Mouse (Mus musculus): ENCODE results near the gene Lnx2. TPM values are rescaled to one million over a fixed set of nuclear protein-coding genes. Genes with fewer than 3 reads are reported as not detected.

Gene Lnx2
- polyA plus RNA-seq, 1 experiment from 2014 or later, result 14.4 TPM

- Histone ChIP-seq H3K36me3 (ENCODE audit: control insufficient read depth, insufficient read depth, low read length) (peaks cover 20% of the 10 kb centered on the region; the same call in 1 of the 2 replicates), H3K27ac (ENCODE audit: low read depth, low read length) (no peak overlapping the region), H3K4me1 (ENCODE audit: control insufficient read depth, insufficient read depth, low read length) (peaks cover 6% of the 10 kb centered on the region; the same call in 1 of the 2 replicates), H3K4me3 (ENCODE audit: low read length) (no peak overlapping the region), H3K9ac (ENCODE audit: low read depth, low read length) (no peak overlapping the region), H3K4me2 (replicated peaks; ENCODE audit: low read depth, low read length) (no peak overlapping the region), H3K9me3 (ENCODE audit: control insufficient read depth, low read length) (no peaks in the 10 kb centered on the region), H3K27me3 (ENCODE audit: control insufficient read depth, insufficient read depth, low read length) (no peaks in the 10 kb centered on the region)
- 90% methylated on average over 4 of the region's 4 CpGs for WGBS
- ATAC-seq (ENCODE audit: low FRiP score, low TSS enrichment), result no peak
Measured at GRCm38 (mm10) chr5:147086816-147087215, 10.4 kb upstream of the Lnx2 start.

DNA sequence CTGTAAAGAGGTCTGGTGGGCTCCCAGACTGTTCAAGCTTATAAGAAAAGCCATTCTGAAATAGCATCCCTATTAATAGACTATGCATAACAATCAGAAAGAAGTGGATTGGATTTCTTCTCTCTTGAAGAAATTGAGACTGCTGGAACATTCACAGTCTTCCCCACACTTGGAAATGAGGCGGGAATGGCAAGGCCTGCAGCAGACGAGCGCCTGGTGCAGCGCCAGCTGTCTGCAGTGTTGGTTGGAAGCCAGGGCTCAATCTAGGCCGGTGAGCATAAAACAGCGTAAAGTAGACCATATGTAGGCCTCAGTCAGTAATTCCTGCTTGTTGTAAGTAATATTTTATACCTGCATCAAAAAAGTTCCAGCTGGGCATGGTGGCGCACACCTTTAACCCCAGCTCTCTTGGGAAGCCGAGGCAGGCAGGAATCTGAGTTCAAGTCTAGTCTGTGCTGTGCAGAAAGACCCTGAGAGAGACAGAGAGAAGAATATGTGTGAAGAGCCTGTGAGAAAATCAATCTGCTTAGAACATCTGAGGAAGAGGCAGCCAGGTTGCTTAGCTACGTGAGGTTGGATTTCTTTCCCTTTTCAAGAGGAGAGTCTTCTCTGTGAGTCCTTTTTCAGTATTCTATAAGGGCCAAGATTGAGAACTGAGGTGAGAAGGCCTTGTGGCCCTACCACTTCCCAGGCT, 9.0 kb upstream of the Lnx2 start:
- Histone ChIP-seq H3K9me3 (ENCODE audit: control insufficient read depth, low read length) (no peaks in the 10 kb centered on the region), H3K27ac (ENCODE audit: low read depth, low read length) (no peak overlapping the region), H3K36me3 (ENCODE audit: control insufficient read depth, insufficient read depth, low read length) (peaks cover 20% of the 10 kb centered on the region; the same call in 1 of the 2 replicates), H3K27me3 (ENCODE audit: control insufficient read depth, insufficient read depth, low read length) (no peaks in the 10 kb centered on the region), H3K4me2 (replicated peaks; ENCODE audit: low read depth, low read length) (no peak overlapping the region), H3K9ac (ENCODE audit: low read depth, low read length) (no peak overlapping the region), H3K4me1 (ENCODE audit: control insufficient read depth, insufficient read depth, low read length) (peaks cover 4% of the 10 kb centered on the region; the same call in 1 of the 2 replicates), H3K4me3 (ENCODE audit: low read length) (no peak overlapping the region)
- 94% methylated on average over 9 of the region's 9 CpGs for WGBS
- no peak for ATAC-seq (ENCODE audit: low FRiP score, low TSS enrichment)

DNA sequence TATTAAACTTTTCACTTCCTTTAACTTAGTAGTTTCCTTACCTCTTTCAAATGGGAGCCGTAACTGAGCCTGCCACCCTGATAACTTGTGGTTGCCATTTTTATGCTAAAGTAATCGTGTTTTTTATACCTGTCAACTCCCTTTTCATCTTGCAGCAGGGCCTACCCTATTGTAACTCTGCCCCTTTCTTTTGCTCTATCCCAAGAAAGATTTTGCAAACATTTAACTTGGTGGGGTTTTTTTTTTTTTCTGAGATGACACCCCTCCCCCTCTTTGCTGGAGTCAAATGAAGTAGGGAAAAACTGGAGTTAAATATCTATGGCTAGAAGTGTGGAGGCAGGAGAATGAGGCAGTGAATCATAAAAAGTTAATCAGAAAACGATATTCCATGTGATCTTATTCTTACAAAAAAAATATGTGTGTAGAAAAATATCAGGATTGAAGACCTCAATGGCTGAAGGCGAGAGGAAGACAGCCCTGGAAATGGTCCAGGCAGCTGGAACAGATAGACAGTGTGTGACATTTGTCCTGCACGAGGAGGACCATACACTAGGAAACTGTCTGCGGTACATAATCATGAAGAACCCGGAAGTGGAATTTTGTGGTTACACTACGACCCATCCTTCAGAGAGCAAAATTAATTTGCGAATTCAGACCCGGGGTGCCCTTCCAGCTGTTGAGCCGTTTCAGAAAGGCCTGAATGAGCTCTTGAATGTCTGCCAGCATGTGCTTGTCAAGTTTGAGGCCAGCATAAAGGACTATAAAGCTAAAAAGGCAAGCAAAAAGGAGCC, 1.9 kb upstream of the Lnx2 start:
- H3K27me3 ChIP-seq (ENCODE audit: control insufficient read depth, insufficient read depth, low read length), result no peaks in the 10 kb centered on the region
- H3K27ac ChIP-seq (ENCODE audit: low read depth, low read length), result peak overlapping the region; percentile 86; the same call in 1 of the 2 replicates
- no peaks in the 10 kb centered on the region for H3K9me3 ChIP-seq (ENCODE audit: control insufficient read depth, low read length)
- peaks cover 12% of the 10 kb centered on the region; the same call in 1 of the 2 replicates for H3K36me3 ChIP-seq (ENCODE audit: control insufficient read depth, insufficient read depth, low read length)
- H3K4me2 ChIP-seq (replicated peaks; ENCODE audit: low read depth, low read length), result peak overlapping the region; percentile 95
- ATAC-seq (ENCODE audit: low FRiP score, low TSS enrichment), result no peak
- peak overlapping the region; percentile 86 for H3K4me3 ChIP-seq (ENCODE audit: low read length)
- H3K9ac ChIP-seq (ENCODE audit: low read depth, low read length), result peak overlapping the region; percentile 74
- peaks cover 16% of the 10 kb centered on the region for H3K4me1 ChIP-seq (ENCODE audit: control insufficient read depth, insufficient read depth, low read length)
- 55% methylated on average over 11 of the region's 11 CpGs for WGBS

DNA sequence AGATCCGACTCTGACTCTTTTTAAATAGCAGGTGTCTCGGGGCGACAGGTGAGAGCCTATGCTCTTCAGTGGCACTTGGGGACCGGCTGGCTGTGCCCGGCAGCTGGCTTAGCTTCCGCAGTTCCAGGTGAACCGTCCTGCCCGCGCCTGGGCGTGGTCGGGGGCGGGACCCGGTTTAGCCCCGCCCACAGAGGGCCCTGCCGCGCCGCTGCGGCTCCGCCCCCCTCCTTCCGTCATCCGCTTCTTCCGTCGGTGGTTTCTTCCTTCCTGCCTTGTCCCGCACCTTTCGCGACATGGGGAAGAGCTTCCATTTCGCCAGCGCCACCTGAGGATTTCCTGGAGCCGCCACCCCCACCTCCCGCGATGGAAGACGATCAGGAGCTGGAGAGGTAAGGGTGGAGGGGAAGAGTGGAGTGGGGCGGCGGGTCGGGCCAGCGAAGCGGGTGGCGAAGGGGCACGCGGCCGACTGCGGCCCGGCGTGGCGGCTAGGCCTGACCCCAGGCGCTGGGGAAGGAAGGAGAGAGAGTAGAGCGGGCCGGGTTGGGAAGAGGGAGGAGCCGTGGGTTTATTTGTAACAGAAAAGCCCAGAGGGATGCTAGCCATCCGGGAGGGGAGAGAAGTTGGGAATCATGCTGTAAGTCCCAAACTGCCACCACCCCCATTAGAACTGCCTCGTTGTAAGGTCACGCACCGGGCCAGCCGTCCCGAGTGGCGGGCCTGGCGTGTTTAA, 1.1 kb upstream of the Lnx2 start:
- peak overlapping the region; percentile 86 for H3K4me3 ChIP-seq (ENCODE audit: low read length)
- no peaks in the 10 kb centered on the region for H3K27me3 ChIP-seq (ENCODE audit: control insufficient read depth, insufficient read depth, low read length)
- H3K9ac ChIP-seq (ENCODE audit: low read depth, low read length), result peak overlapping the region; percentile 74
- H3K36me3 ChIP-seq (ENCODE audit: control insufficient read depth, insufficient read depth, low read length), result peaks cover 11% of the 10 kb centered on the region; the same call in 1 of the 2 replicates
- 0% methylated on average over 52 of the region's 57 CpGs for WGBS
- peak overlapping the region; percentile 95 for H3K4me2 ChIP-seq (replicated peaks; ENCODE audit: low read depth, low read length)
- H3K27ac ChIP-seq (ENCODE audit: low read depth, low read length), result peak overlapping the region; percentile 86
- peaks cover 16% of the 10 kb centered on the region for H3K4me1 ChIP-seq (ENCODE audit: control insufficient read depth, insufficient read depth, low read length)
- peak; percentile 63 for ATAC-seq (ENCODE audit: low FRiP score, low TSS enrichment)
- H3K9me3 ChIP-seq (ENCODE audit: control insufficient read depth, low read length), result no peaks in the 10 kb centered on the region

DNA sequence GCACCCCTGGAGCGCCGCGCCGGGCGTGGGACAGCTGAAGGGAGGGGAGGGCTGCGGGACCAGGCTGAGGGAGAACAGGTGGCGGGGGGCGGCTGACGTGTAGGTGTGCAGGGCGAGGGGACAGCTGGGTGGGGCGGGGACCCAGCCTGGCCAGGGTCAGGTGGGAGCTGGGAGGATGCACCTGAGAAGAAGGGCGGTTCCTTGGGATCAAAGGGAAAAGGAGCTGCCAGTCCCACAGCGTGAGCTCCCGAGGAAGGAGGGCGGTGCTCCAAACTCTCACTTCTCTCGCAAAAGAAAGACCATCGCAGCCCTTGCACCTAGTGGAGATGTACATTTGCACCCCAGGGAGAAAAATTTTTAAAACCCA, 396 bp upstream of the Lnx2 start, which contains the start of gene Polr1d:
TSS of gene Polr1d (plus strand) at position 252 of the 367 bp plus-strand sequence.
- Histone ChIP-seq H3K9me3 (ENCODE audit: control insufficient read depth, low read length) (no peaks in the 10 kb centered on the region), H3K9ac (ENCODE audit: low read depth, low read length) (peak within 1 kb of the TSS; percentile 86), H3K4me2 (replicated peaks; ENCODE audit: low read depth, low read length) (peak within 1 kb of the TSS; percentile 95), H3K36me3 (ENCODE audit: control insufficient read depth, insufficient read depth, low read length) (peaks cover 11% of the 10 kb centered on the region; the same call in 1 of the 2 replicates), H3K4me3 (ENCODE audit: low read length) (peak within 1 kb of the TSS; percentile 86), H3K27me3 (ENCODE audit: control insufficient read depth, insufficient read depth, low read length) (no peaks in the 10 kb centered on the region), H3K4me1 (ENCODE audit: control insufficient read depth, insufficient read depth, low read length) (peaks cover 16% of the 10 kb centered on the region), H3K27ac (ENCODE audit: low read depth, low read length) (peak within 1 kb of the TSS; percentile 86)
- 2% methylated on average over 17 of the region's 17 CpGs for WGBS
- ATAC-seq (ENCODE audit: low FRiP score, low TSS enrichment), result no peak

GRCm38 (mm10) chr5:147075103-147076025, 1.0 kb downstream of the Lnx2 start:
- Histone ChIP-seq H3K4me1 (ENCODE audit: control insufficient read depth, insufficient read depth, low read length) (peaks cover 16% of the 10 kb centered on the region), H3K27ac (ENCODE audit: low read depth, low read length) (peak overlapping the region; percentile 81; the same call in 1 of the 2 replicates), H3K9ac (ENCODE audit: low read depth, low read length) (peak overlapping the region; percentile 86), H3K27me3 (ENCODE audit: control insufficient read depth, insufficient read depth, low read length) (no peaks in the 10 kb centered on the region), H3K4me3 (ENCODE audit: low read length) (peak overlapping the region; percentile 86), H3K9me3 (ENCODE audit: control insufficient read depth, low read length) (no peaks in the 10 kb centered on the region), H3K4me2 (replicated peaks; ENCODE audit: low read depth, low read length) (peak overlapping the region; percentile 95), H3K36me3 (ENCODE audit: control insufficient read depth, insufficient read depth, low read length) (peaks cover 11% of the 10 kb centered on the region; the same call in 1 of the 2 replicates)
- no peak for ATAC-seq (ENCODE audit: low FRiP score, low TSS enrichment)
- WGBS, result 15% methylated on average over 21 of the region's 21 CpGs

DNA sequence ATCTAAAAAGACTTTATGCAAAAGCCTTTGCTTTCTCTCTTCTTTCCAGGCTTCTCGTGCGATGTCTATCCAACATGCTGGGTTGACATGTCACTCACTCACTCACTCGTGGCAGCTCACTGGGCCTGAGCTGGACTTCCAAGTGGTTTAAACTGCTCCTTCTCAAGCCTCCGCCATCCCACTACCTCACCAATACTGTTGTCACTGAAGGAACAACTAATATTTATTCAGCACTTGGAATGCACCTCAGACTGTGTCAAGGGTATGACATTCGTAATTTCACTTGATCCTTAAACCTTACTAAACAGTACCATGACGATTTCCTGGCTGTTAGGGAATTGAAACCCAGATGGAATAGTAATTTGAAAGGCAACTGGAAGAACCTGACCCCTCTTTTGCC, 2.6 kb downstream of the Lnx2 start:
- Histone ChIP-seq H3K4me3 (ENCODE audit: low read length) (no peak overlapping the region), H3K9ac (ENCODE audit: low read depth, low read length) (no peak overlapping the region), H3K4me2 (replicated peaks; ENCODE audit: low read depth, low read length) (no peak overlapping the region), H3K27me3 (ENCODE audit: control insufficient read depth, insufficient read depth, low read length) (no peaks in the 10 kb centered on the region), H3K36me3 (ENCODE audit: control insufficient read depth, insufficient read depth, low read length) (peaks cover 2% of the 10 kb centered on the region; the same call in 1 of the 2 replicates), H3K27ac (ENCODE audit: low read depth, low read length) (no peak overlapping the region), H3K9me3 (ENCODE audit: control insufficient read depth, low read length) (no peaks in the 10 kb centered on the region), H3K4me1 (ENCODE audit: control insufficient read depth, insufficient read depth, low read length) (peaks cover 16% of the 10 kb centered on the region)
- 84% methylated on average over 6 of the region's 6 CpGs for WGBS
- ATAC-seq (ENCODE audit: low FRiP score, low TSS enrichment), result no peak

GRCm38 (mm10) chr5:147071886-147072285, 4.5 kb downstream of the Lnx2 start:
- Histone ChIP-seq H3K9ac (ENCODE audit: low read depth, low read length) (no peak overlapping the region), H3K36me3 (ENCODE audit: control insufficient read depth, insufficient read depth, low read length) (no peaks in the 10 kb centered on the region), H3K27ac (ENCODE audit: low read depth, low read length) (no peak overlapping the region), H3K9me3 (ENCODE audit: control insufficient read depth, low read length) (no peaks in the 10 kb centered on the region), H3K4me1 (ENCODE audit: control insufficient read depth, insufficient read depth, low read length) (peaks cover 8% of the 10 kb centered on the region; the same call in 1 of the 2 replicates), H3K27me3 (ENCODE audit: control insufficient read depth, insufficient read depth, low read length) (no peaks in the 10 kb centered on the region), H3K4me3 (ENCODE audit: low read length) (no peak overlapping the region), H3K4me2 (replicated peaks; ENCODE audit: low read depth, low read length) (no peak overlapping the region)
- 54% methylated on average over 4 of the region's 4 CpGs for WGBS
- ATAC-seq (ENCODE audit: low FRiP score, low TSS enrichment), result no peak

Data from kidney, embryonic 14.5 days (tissue).